8 mouse cellular contexts compared by ENCODE assay signal in the genomic region with DNA sequence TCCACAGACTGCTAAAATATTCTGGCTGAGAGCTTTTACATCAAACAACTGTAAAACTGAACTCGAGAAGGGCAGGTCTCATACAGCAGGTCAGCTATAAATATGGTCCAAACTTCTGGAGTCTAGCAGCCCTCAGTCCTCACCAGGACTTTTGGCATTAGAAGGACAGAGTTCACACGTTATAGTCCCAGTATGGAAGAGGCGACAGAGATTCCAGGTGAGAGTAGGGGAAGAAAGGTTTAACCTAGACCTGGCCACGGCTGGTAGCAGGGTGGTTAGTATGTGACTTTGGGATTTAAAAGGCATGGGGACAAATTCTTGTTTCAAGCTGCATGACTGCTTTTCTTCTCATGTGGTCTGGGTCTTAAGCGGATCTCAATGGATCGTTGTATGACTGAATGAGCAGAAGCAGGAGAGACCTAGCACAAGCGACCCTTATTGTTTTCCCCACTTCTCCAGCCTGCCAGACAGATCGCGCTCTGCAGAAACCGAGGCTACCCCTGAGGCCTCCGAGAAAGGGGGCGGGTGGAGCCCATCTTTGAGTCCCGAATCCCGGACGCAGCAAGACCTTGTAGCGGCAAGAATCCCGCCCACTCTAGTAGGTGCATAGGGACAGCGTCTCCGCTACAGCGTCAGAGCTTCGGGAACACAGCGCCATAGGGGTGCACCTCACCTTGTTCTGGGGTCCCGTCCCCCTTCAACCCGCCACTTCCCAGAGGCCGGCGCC. TPM values are rescaled to one million over a fixed set of nuclear protein-coding genes. Genes with fewer than 3 reads are reported as not detected.
DNase-seq lines count a peak whose midpoint lies in the region; ATAC-seq and TF ChIP-seq lines count a peak whose summit lies in the region.

No protein-coding gene starts in this region.

- H3K36me3 ChIP-seq in lung, embryonic 15.5 days = peaks cover 21% of the 10 kb centered on the region
- no peaks in the 10 kb centered on the region for H3K36me3 ChIP-seq in embryonic facial prominence, embryonic 11.5 days (replicated peaks; ENCODE audit: control insufficient read depth, insufficient read depth, low read depth, low read length)
- H3K36me3 ChIP-seq in hindbrain, postnatal 0 days (ENCODE audit: insufficient read depth, low read length) = no peaks in the 10 kb centered on the region

- H3K27ac ChIP-seq in lung, embryonic 15.5 days = peak overlapping the region; percentile 89
- peak overlapping the region; percentile 29 for H3K27ac ChIP-seq in embryonic facial prominence, embryonic 11.5 days (replicated peaks; ENCODE audit: low read depth, low read length)
- peak overlapping the region; percentile 79 for H3K27ac ChIP-seq in hindbrain, postnatal 0 days

- peak overlapping the region; percentile 75 for H3K4me2 ChIP-seq in lung, embryonic 15.5 days
- peak overlapping the region; percentile 49 for H3K4me2 ChIP-seq in embryonic facial prominence, embryonic 11.5 days (ENCODE audit: low read depth, low read length)
- H3K4me2 ChIP-seq in hindbrain, postnatal 0 days (ENCODE audit: low read depth, low read length) = peak overlapping the region; percentile 82

- H3K27me3 ChIP-seq in lung, embryonic 15.5 days = no peaks in the 10 kb centered on the region
- H3K27me3 ChIP-seq in embryonic facial prominence, embryonic 11.5 days (ENCODE audit: control insufficient read depth, insufficient read depth, low read length) = no peaks in the 10 kb centered on the region
- no peaks in the 10 kb centered on the region for H3K27me3 ChIP-seq in hindbrain, postnatal 0 days (ENCODE audit: insufficient read depth, low read length)

- H3K9ac ChIP-seq in lung, embryonic 15.5 days = peak overlapping the region; percentile 66
- H3K9ac ChIP-seq in embryonic facial prominence, embryonic 11.5 days (replicated peaks; ENCODE audit: low read length) = peak overlapping the region; percentile 59
- peak overlapping the region; percentile 76 for H3K9ac ChIP-seq in hindbrain, postnatal 0 days (replicated peaks; ENCODE audit: low read length)

- no peak for TF ChIP-seq CTCF in hindbrain, postnatal 0 days (IDR thresholded peaks at IDR 0.05; ENCODE audit: low read depth)

- ATAC-seq in lung, embryonic 15.5 days (ENCODE audit: borderline replicate concordance, extremely low read depth, low FRiP score, low TSS enrichment) = peak; percentile 66; the same call in 1 of the 2 replicates
- ATAC-seq in embryonic facial prominence, embryonic 11.5 days (replicated peaks; ENCODE audit: insufficient number of reproducible peaks, low FRiP score, low TSS enrichment, low read depth) = no peak; the same call in 1 of the 2 replicates
- peak; percentile 77 for ATAC-seq in hindbrain, postnatal 0 days
- peak; percentile 5; the same call in 1 of the 2 replicates for ATAC-seq in monocyte, adult 5-6 weeks (replicated peaks; ENCODE audit: insufficient number of reproducible peaks, low FRiP score, low TSS enrichment, poor library complexity, severe bottlenecking)

- DNase-seq in lung, postnatal 4 days = no peak
- DNase-seq in embryonic facial prominence, embryonic 11.5 days (ENCODE audit: low spot score) = no peak
- no peak for DNase-seq in hindbrain, postnatal 0 days (ENCODE audit: low spot score)
- no peak for DNase-seq in right cerebral cortex, postnatal 14 days
- no peak for DNase-seq in urinary bladder, postnatal 14 days (ENCODE audit: low spot score)
- DNase-seq in adrenal gland, postnatal 36 days = no peak

- WGBS in lung, embryonic 15.5 days = 1% methylated on average over 26 of the region's 26 CpGs
- WGBS in embryonic facial prominence, embryonic 11.5 days = 2% methylated on average over 26 of the region's 26 CpGs
- WGBS in hindbrain, postnatal 0 days = 2% methylated on average over 26 of the region's 26 CpGs

- H3K4me1 ChIP-seq in lung, embryonic 15.5 days = peaks cover 59% of the 10 kb centered on the region
- H3K4me1 ChIP-seq in embryonic facial prominence, embryonic 11.5 days (ENCODE audit: control insufficient read depth, insufficient read depth, low read length) = peaks cover 6% of the 10 kb centered on the region
- 0 out of 2 replicates have a peak, but pooled peaks cover 12% of the 10 kb centered on the region for H3K4me1 ChIP-seq in hindbrain, postnatal 0 days (ENCODE audit: insufficient read depth, low read length)

- no peaks in the 10 kb centered on the region for H3K9me3 ChIP-seq in lung, embryonic 15.5 days
- H3K9me3 ChIP-seq in embryonic facial prominence, embryonic 11.5 days (replicated peaks; ENCODE audit: control insufficient read depth, low read length) = no peaks in the 10 kb centered on the region
- H3K9me3 ChIP-seq in hindbrain, postnatal 0 days (ENCODE audit: low read length) = no peaks in the 10 kb centered on the region

- peak overlapping the region; percentile 75 for H3K4me3 ChIP-seq in lung, embryonic 15.5 days
- peak overlapping the region; percentile 54 for H3K4me3 ChIP-seq in embryonic facial prominence, embryonic 11.5 days (ENCODE audit: low read depth, low read length)
- H3K4me3 ChIP-seq in hindbrain, postnatal 0 days (ENCODE audit: low read length) = peak overlapping the region; percentile 85

RNA-seq across cellular contexts. Expression of gene Alad, which starts 0.4 kb away (rescaled TPM):
- 116 and 117 TPM in 2 replicates for polyA plus RNA-seq in lung, embryonic 15.5 days (2015; fragmentation: Nextera tagmentation; extraction: Ambion mirVana)
- 88.7 and 90.2 TPM in 2 replicates for polyA plus RNA-seq in embryonic facial prominence, embryonic 11.5 days (2014; fragmentation: Nextera tagmentation; extraction: Ambion mirVana)
- 50.4 and 50.9 TPM in 2 replicates for total RNA-seq in hindbrain, postnatal 0 days (2014; rRNA removed)
- 69.3 and 70.5 TPM in 2 replicates for polyA plus RNA-seq in hindbrain, postnatal 0 days (2015; fragmentation: Nextera tagmentation; extraction: Ambion mirVana)
- total RNA-seq in monocyte, adult 5-6 weeks (2017) = 5.4 to 10.0 TPM (median 5.6 TPM) in 3 replicates
- total RNA-seq in adrenal gland, postnatal 36 days (2021) = 10 to 100 TPM; 86.9 to 99.8 TPM

RNA-seq across cellular contexts. Expression of gene Pole3, which starts 5.6 kb away (rescaled TPM):
- polyA plus RNA-seq in lung, embryonic 15.5 days (2015; fragmentation: Nextera tagmentation; extraction: Ambion mirVana) = 89.5 and 90.2 TPM in 2 replicates
- polyA plus RNA-seq in embryonic facial prominence, embryonic 11.5 days (2014; fragmentation: Nextera tagmentation; extraction: Ambion mirVana) = 103 and 105 TPM in 2 replicates
- total RNA-seq in hindbrain, postnatal 0 days (2014; rRNA removed) = 19.0 and 25.1 TPM in 2 replicates
- 66.5 and 70.0 TPM in 2 replicates for polyA plus RNA-seq in hindbrain, postnatal 0 days (2015; fragmentation: Nextera tagmentation; extraction: Ambion mirVana)
- 17.8 to 18.8 TPM (median 18.0 TPM) in 3 replicates for total RNA-seq in monocyte, adult 5-6 weeks (2017)
- total RNA-seq in adrenal gland, postnatal 36 days (2021) = 10 to 100 TPM; 48.7 to 52.0 TPM

RNA-seq across cellular contexts. Expression of gene 4933430I17Rik, which starts 5.9 kb away (rescaled TPM):
- polyA plus RNA-seq in lung, embryonic 15.5 days (2015; fragmentation: Nextera tagmentation; extraction: Ambion mirVana) = 0.47 and 0.72 TPM in 2 replicates
- 0.66 and 0.83 TPM in 2 replicates for polyA plus RNA-seq in embryonic facial prominence, embryonic 11.5 days (2014; fragmentation: Nextera tagmentation; extraction: Ambion mirVana)
- total RNA-seq in hindbrain, postnatal 0 days (2014; rRNA removed) = 1.0 TPM in 1 of 2 replicates, not detected in the other
- polyA plus RNA-seq in hindbrain, postnatal 0 days (2015; fragmentation: Nextera tagmentation; extraction: Ambion mirVana) = 0.74 and 0.83 TPM in 2 replicates
- total RNA-seq in monocyte, adult 5-6 weeks (2017) = 0.19 TPM in 1 of 3 replicates, not detected in the others
- under 1 TPM; 0.36 to 0.56 TPM for total RNA-seq in adrenal gland, postnatal 36 days (2021)

RNA-seq across cellular contexts. Expression of gene Hdhd3, which starts 16.0 kb away (rescaled TPM):
- polyA plus RNA-seq in lung, embryonic 15.5 days (2015; fragmentation: Nextera tagmentation; extraction: Ambion mirVana) = 18.6 and 21.1 TPM in 2 replicates
- 10.1 and 15.2 TPM in 2 replicates for polyA plus RNA-seq in embryonic facial prominence, embryonic 11.5 days (2014; fragmentation: Nextera tagmentation; extraction: Ambion mirVana)
- total RNA-seq in hindbrain, postnatal 0 days (2014; rRNA removed) = 4.1 and 5.1 TPM in 2 replicates
- 5.8 and 6.8 TPM in 2 replicates for polyA plus RNA-seq in hindbrain, postnatal 0 days (2015; fragmentation: Nextera tagmentation; extraction: Ambion mirVana)
- 0.57 to 2.3 TPM (median 0.97 TPM) in 3 replicates for total RNA-seq in monocyte, adult 5-6 weeks (2017)
- 10 to 100 TPM; 12.3 to 15.6 TPM for total RNA-seq in adrenal gland, postnatal 36 days (2021)

RNA-seq across cellular contexts. Expression of gene Bspry, which starts 39.4 kb away (rescaled TPM):
- 36.7 and 44.0 TPM in 2 replicates for polyA plus RNA-seq in lung, embryonic 15.5 days (2015; fragmentation: Nextera tagmentation; extraction: Ambion mirVana)
- 1.8 and 2.2 TPM in 2 replicates for polyA plus RNA-seq in embryonic facial prominence, embryonic 11.5 days (2014; fragmentation: Nextera tagmentation; extraction: Ambion mirVana)
- 0.37 and 2.0 TPM in 2 replicates for total RNA-seq in hindbrain, postnatal 0 days (2014; rRNA removed)
- polyA plus RNA-seq in hindbrain, postnatal 0 days (2015; fragmentation: Nextera tagmentation; extraction: Ambion mirVana) = 0.95 and 0.96 TPM in 2 replicates
- 3.1 to 11.8 TPM (median 8.4 TPM) in 3 replicates for total RNA-seq in monocyte, adult 5-6 weeks (2017)
- 1 to 10 TPM; 3.0 to 6.1 TPM for total RNA-seq in adrenal gland, postnatal 36 days (2021)

Comparison
In these comparisons a context has a peak if more than half of its experiments do, and no peak if none do; other contexts are left out.
1. H3K27ac ChIP-seq: peak in every context shown above with its lines; median percentile 89 in lung, embryonic 15.5 days; 79 in hindbrain, postnatal 0 days; 29 in embryonic facial prominence, embryonic 11.5 days.